Mouse (Mus musculus): ENCODE data around the gene Pla2g16.
A peak's percentile ranks its signal among the peaks of the same experiment; 100 is the strongest.

The Pla2g16 gene

DNA sequence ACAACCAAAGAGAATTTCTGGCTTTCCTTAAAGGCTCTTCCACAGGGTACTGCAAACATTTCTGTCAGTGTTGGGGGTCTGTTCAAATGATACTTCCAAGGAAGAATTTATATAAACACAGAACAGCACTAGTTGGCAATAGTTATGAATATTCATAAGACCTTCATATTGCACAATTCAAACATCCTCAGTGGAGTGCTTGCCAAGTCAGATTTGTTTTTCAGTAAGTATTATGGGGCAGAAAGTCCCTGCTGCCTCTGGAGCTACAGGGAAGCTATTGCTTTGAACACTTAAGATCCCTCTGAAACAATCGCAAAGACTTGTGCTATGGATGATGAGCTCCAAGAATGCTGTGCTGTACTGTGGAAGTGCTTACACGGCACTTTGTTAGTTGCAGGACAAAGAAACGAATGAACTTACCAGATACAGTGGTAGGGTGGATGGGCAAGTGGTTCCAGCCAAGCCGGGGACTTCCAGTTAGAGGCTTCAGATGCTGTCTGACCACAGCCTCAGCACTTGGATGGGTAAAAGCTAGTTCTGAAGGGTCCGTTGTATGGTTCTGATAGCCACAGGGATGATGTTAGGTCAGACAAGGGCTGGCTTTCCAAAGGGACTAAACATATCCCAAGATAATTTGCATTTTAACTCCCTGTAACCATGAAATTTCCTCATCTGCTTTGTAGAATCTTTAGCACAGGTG is 59.1 kb downstream of the Pla2g16 start:
- DNase-seq = no peak

DNA sequence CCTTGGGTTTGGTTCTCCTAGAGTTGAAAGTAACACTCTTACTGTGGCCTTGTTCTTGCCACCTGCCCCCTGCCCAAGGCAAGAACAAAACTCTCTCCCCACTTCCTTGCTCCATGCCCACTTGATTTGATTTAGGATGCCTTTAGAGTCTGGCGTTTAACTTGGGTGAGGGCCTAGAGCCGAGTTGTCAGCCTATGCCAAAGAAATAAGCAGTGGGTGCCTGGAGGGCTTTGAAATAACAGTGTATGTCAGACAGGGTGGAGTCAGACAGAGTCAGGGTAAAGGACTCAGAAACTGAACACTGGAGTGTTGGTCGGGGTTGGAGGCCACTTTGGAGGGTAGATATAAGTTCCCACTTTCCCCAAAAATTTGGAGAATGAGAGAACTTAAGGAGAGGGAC is 59.8 kb downstream of the Pla2g16 start:
- DNase-seq = no peak

DNA sequence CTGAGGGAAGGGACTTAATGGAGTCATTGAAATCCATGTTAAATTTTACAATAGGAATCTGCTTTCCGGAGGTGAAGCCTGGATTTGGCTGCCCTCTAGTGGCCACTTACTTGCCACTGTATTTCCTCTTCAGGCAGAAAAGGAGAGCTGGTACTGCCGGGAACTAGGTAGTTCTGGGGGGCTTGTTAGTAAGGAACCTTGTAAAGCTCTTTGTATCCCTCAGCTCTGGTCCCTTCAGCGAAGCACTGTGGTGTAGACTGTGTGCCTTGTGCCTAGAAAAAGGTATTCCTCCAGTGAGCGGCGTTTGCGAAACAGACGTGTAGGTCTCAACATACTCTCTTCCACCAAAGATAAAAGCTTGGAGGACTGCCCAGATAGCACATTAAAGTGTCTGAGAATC is 60.4 kb downstream of the Pla2g16 start:
- DNase-seq = peak; percentile 85

DNA sequence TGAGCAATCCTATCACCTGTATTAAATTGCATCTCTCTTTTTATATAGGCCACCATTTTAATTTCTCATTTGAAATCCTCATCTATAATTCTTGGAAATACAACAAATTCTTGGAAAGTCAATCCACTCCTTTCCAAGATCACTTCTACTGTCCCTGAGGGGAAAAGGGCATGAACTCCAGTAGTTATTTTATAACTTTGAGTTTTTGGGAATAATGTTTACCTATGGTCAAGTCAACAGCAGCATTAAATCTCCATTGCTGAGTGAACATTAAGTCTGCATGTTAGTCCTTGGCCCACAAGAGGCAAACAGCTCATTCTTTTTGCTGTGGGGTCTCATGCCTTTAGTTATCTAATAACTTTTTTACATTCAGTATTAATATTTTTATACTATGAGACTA is 75.8 kb downstream of the Pla2g16 start:
- DNase-seq = no peak

DNA sequence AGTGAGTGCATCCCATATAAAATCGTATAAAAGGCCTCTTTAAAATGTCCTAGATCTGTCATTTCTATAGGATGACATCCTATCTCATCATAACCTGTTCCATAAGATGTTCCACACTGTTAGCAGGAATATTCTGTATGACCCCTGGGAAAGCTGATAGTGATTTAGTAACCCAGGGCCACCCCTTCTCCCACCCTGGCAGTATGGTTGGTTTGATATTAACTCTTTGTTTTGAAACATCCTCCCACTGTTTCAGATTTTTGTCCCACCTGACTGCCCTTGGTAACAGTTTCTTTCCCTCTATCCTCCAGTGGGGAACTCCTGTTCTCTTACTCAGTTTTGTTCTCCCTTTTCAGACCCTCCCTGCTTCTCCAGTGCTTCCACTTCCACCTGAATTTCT is 76.5 kb downstream of the Pla2g16 start:
- no peak for DNase-seq

Data from retina, postnatal 1 day (tissue).